Mouse (Mus musculus) intestine, postnatal 0 days (tissue): Measurements from ENCODE around the gene Rpl19. TPM values are rescaled to one million over a fixed set of nuclear protein-coding genes. Genes with fewer than 3 reads are reported as not detected.

Experiments
- ATAC-seq: fragments of 200-750 bp; cut with Nextera tagmentation; 2 replicates; pipeline ENCODE4 v1.8.0; 2017; ENCODE audit warnings: mild to moderate bottlenecking, moderate TSS enrichment, moderate library complexity
- H3K27ac ChIP-seq: fragments of 300-500 bp; sonication (generic); 2 replicates; pipeline ENCODE4 v1.5.1; 2014; ENCODE audit warnings: mild to moderate bottlenecking, low read depth, low read length, moderate library complexity
- H3K27me3 ChIP-seq: fragments of 300-500 bp; sonication (generic); replicated peaks from 2 replicates; pipeline ENCODE4 v1.6.1; 2014; ENCODE audit warnings: low read length, mixed read lengths; ENCODE audit not compliant: control insufficient read depth, insufficient read depth
- H3K36me3 ChIP-seq: fragments of 300-500 bp; sonication (generic); 2 replicates; pipeline ENCODE4 v1.6.1; 2014; ENCODE audit warnings: mild to moderate bottlenecking, moderate library complexity; ENCODE audit not compliant: control insufficient read depth, insufficient read depth
- H3K4me1 ChIP-seq: fragments of 300-500 bp; sonication (generic); replicated peaks from 2 replicates; pipeline ENCODE4 v1.6.1; 2014; ENCODE audit warnings: antibody characterized with exemption, low read length, mixed read lengths; ENCODE audit not compliant: control insufficient read depth, insufficient read depth
- H3K4me2 ChIP-seq: fragments of 300-500 bp; sonication (generic); replicated peaks from 2 replicates; pipeline ENCODE4 v1.6.1; 2014; ENCODE audit warnings: low read depth, mild to moderate bottlenecking, moderate library complexity
- H3K4me3 ChIP-seq: fragments of 300-500 bp; sonication (generic); 2 replicates; pipeline ENCODE4 v1.5.1; 2014; ENCODE audit warnings: low read depth, low read length
- H3K9ac ChIP-seq: fragments of 300-500 bp; sonication (generic); 2 replicates; pipeline ENCODE4 v1.6.1; 2014; ENCODE audit warnings: mild to moderate bottlenecking, low read depth, low read length
- H3K9me3 ChIP-seq: fragments of 300-500 bp; sonication (generic); 2 replicates; pipeline ENCODE4 v1.6.1; 2016; ENCODE audit warnings: mixed run types; ENCODE audit not compliant: control insufficient read depth
- CTCF ChIP-seq: sonication (generic); IDR thresholded peaks from 2 replicates; pipeline ENCODE4 v1.5.1; 2016; ENCODE audit warnings: low read depth, mild to moderate bottlenecking, control low read depth, antibody characterized with exemption, moderate library complexity
- WGBS: fragments of 180-500 bp; shearing (Covaris S2); extraction: QIAGEN DNeasy Blood & Tissue Kit; methylation state at CpG from one replicate; pipeline ENCODE4 v1.1.7; 2014; 5-methylcytosine and 5-hydroxymethylcytosine counted together
- polyA plus RNA-seq: library from polyadenylated mRNA; unstranded; fragments of >200 nt; fragmentation: Nextera tagmentation; extraction: Ambion mirVana; gene quantifications from 2 replicates; pipeline ENCODE4 v1.2.1, GENCODE M21; 2015

Rpl19 gene
- polyA plus RNA-seq, 1 experiment from 2014 or later, result 699 TPM

GRCm38 (mm10) chr11:98034061-98034460 is 7.6 kb downstream of the Rpl19 start:
- Histone ChIP-seq H3K9me3 (no peaks in the 10 kb centered on the region), H3K4me3 (no peak overlapping the region), H3K4me1 (no peaks in the 10 kb centered on the region), H3K27me3 (peaks cover 24% of the 10 kb centered on the region), H3K4me2 (no peak overlapping the region), H3K36me3 (peaks cover 22% of the 10 kb centered on the region), H3K9ac (no peak overlapping the region), H3K27ac (no peak overlapping the region)
- WGBS, result 73% methylated on average over 5 of the region's 5 CpGs
- no peak for ATAC-seq
- TF ChIP-seq CTCF, result no peak

- Histone ChIP-seq H3K9me3 (no peaks in the 10 kb centered on the region), H3K9ac (no peak overlapping the region), H3K27ac (no peak overlapping the region), H3K27me3 (peaks cover 24% of the 10 kb centered on the region), H3K4me1 (no peaks in the 10 kb centered on the region), H3K36me3 (peaks cover 14% of the 10 kb centered on the region), H3K4me3 (no peak overlapping the region), H3K4me2 (no peak overlapping the region)
- no peak for TF ChIP-seq CTCF
- no peak for ATAC-seq
- 52% methylated on average over 4 of the region's 4 CpGs for WGBS
These were observed 8.3 kb downstream of the Rpl19 start for GRCm38 (mm10) chr11:98034840-98035239.

GRCm38 (mm10) chr11:98035977-98036377 is 9.5 kb downstream of the Rpl19 start:
- Histone ChIP-seq H3K4me3 (peak overlapping the region; percentile 22), H3K9me3 (no peaks in the 10 kb centered on the region), H3K36me3 (peaks cover 2% of the 10 kb centered on the region), H3K4me1 (no peaks in the 10 kb centered on the region), H3K27ac (no peak overlapping the region), H3K9ac (no peak overlapping the region), H3K4me2 (peak overlapping the region; percentile 63), H3K27me3 (peaks cover 24% of the 10 kb centered on the region)
- peak; percentile 29; the same call in 1 of the 2 replicates for TF ChIP-seq CTCF
- WGBS, result 1% methylated on average over 27 of the region's 27 CpGs
- 0 out of 2 replicates have a peak, but pooled peaks have one; percentile 19 for ATAC-seq

- no peak overlapping the region for H3K9ac ChIP-seq
- H3K27ac ChIP-seq, result no peak overlapping the region
- H3K4me1 ChIP-seq, result no peaks in the 10 kb centered on the region
- no peaks in the 10 kb centered on the region for H3K36me3 ChIP-seq
- H3K4me2 ChIP-seq, result no peak overlapping the region
- no peak for TF ChIP-seq CTCF
- WGBS, result 55% methylated on average over 14 of the region's 14 CpGs
- H3K4me3 ChIP-seq, result no peak overlapping the region
- H3K27me3 ChIP-seq, result peaks cover 24% of the 10 kb centered on the region
- H3K9me3 ChIP-seq, result no peaks in the 10 kb centered on the region
- no peak for ATAC-seq
These were observed 11.4 kb downstream of the Rpl19 start for GRCm38 (mm10) chr11:98037871-98038270.

GRCm38 (mm10) chr11:98040975-98041374 is 14.5 kb downstream of the Rpl19 start:
- Histone ChIP-seq H3K27ac (no peak overlapping the region), H3K4me1 (no peaks in the 10 kb centered on the region), H3K27me3 (peaks cover 19% of the 10 kb centered on the region), H3K4me3 (no peak overlapping the region), H3K9me3 (no peaks in the 10 kb centered on the region), H3K36me3 (no peaks in the 10 kb centered on the region), H3K4me2 (no peak overlapping the region), H3K9ac (no peak overlapping the region)
- no peak for ATAC-seq
- no peak for TF ChIP-seq CTCF
- WGBS, result 86% methylated on average over 8 of the region's 8 CpGs

GRCm38 (mm10) chr11:98042741-98043140 is 16.2 kb downstream of the Rpl19 start:
- no peaks in the 10 kb centered on the region for H3K36me3 ChIP-seq
- H3K4me3 ChIP-seq, result no peak overlapping the region
- no peak overlapping the region for H3K27ac ChIP-seq
- no peak overlapping the region for H3K9ac ChIP-seq
- no peak overlapping the region for H3K4me2 ChIP-seq
- no peak for ATAC-seq
- H3K9me3 ChIP-seq, result no peaks in the 10 kb centered on the region
- 69% methylated on average over 6 of the region's 6 CpGs for WGBS
- TF ChIP-seq CTCF, result no peak
- no peaks in the 10 kb centered on the region for H3K4me1 ChIP-seq
- H3K27me3 ChIP-seq, result 0 out of 2 replicates have a peak, but pooled peaks cover 6% of the 10 kb centered on the region

GRCm38 (mm10) chr11:98044074-98044473 is 17.6 kb downstream of the Rpl19 start:
- no peak overlapping the region for H3K4me2 ChIP-seq
- no peak overlapping the region for H3K9ac ChIP-seq
- TF ChIP-seq CTCF, result no peak
- no peak overlapping the region for H3K27ac ChIP-seq
- H3K4me1 ChIP-seq, result no peaks in the 10 kb centered on the region
- H3K9me3 ChIP-seq, result no peaks in the 10 kb centered on the region
- no peaks in the 10 kb centered on the region for H3K36me3 ChIP-seq
- no peak overlapping the region for H3K4me3 ChIP-seq
- H3K27me3 ChIP-seq, result no peaks in the 10 kb centered on the region
- ATAC-seq, result no peak
- WGBS, result 60% methylated on average over 5 of the region's 5 CpGs
